Mouse (Mus musculus): Measurements from ENCODE around the gene Fndc8.
A peak's percentile ranks its signal among the peaks of the same experiment; 100 is the strongest.

DNA sequence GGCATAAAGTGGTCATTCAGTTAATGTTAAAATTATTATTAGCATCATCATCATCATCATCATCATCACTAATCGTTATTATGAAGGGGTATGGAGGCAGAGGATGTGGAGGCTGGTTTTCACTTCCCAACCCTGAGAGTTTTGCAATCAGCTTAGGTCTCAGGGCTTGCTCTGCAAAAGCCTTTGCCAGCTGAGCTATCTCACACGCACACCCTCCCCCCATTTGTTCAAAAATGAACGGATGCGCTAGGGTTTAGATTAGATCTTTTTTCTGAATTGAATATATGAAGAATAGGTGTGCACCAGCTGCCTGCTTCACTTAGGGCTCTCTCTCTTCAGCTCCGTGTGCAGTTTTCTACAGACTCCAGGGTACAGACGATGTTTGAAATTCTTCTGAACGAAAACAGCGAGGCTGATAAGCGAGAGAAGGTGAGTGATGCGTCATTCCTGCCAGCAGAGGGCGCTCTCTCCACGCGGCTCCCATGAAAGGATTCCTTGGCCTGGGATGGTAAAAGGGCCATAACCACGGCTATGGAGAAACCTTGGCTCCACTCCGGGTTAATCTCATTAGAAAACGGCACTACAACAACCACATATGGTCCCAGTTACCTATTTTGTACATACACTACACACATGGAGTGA, 22.9 kb downstream of the Fndc8 start:
- TF ChIP-seq CTCF (IDR thresholded peaks at IDR 0.05; ENCODE audit: control insufficient read depth, insufficient read depth, insufficient read length) = peak; percentile 72
- TF ChIP-seq MAX (IDR thresholded peaks at IDR 0.05) = no peak
- no peak for TF ChIP-seq MYOD1 (IDR thresholded peaks at IDR 0.05; ENCODE audit: control insufficient read depth, insufficient read length, low read depth)
- TF ChIP-seq MYOG (IDR thresholded peaks at IDR 0.05; ENCODE audit: control insufficient read depth, extremely low read depth, insufficient read length) = no peak
- no peak for TF ChIP-seq USF1 (IDR thresholded peaks at IDR 0.05; ENCODE audit: low read depth)
- no peak for TF ChIP-seq CEBPB (IDR thresholded peaks at IDR 0.05; ENCODE audit: low read depth)

Measured in C2C12 (cell line).